Mouse (Mus musculus): Measurements from ENCODE around the gene Kdm2b.

DNA sequence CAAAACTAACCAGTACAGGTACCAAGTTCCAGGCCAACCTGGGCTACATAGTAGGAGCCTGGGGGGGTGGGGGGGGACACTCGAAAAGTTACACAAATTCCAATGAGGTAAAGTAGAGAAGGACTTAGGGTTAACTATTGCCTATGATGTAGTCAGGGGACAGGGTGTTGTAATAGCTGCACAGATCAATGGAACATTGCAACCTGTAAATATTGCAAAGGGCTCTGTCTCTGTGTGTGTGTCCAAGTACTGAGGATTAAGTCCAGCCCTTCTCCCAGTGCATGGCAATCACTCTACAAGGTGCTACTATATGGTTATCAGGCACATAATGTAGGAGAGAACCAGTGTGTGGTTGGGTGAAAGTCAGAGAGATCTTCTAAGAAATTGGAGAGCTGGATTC is 11.3 kb upstream of the Kdm2b start:
- TF ChIP-seq CTCF (IDR thresholded peaks at IDR 0.05; ENCODE audit: control insufficient read depth, insufficient read depth, insufficient replicate concordance, low read depth, low read length) (no peak), POLR2A (IDR thresholded peaks at IDR 0.05; ENCODE audit: control insufficient read depth, low read depth, low read length) (no peak)
